Mouse (Mus musculus): ENCODE data around the gene Olfr472.
"Not testable (repeated sequence)": the region's sequence is repeated elsewhere in the genome, so short reads cannot be mapped to it uniquely, and the experiment has no call there.

The Olfr472 gene

DNA sequence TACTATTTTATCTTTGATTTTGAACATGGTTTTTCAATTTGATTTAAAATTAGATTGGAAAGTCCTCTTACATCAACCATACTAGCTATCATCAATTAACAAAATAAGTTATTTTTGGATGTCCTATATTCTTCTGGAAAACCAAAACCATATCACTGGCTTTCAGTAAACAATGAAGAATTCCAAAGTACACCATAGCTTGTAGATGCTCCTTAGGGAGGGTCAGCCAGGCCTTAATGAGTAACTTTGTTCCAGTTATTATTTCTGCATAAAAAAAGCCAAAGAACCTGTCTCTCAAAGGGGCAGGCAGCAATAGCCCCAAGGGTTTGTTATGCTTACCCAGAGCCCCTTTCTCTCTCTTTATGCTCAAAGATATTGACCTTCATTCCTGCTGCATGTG is at the start of gene Olfr472:
Gene Olfr472, plus strand, starts transcription at position 301 of the 400 bp plus-strand sequence.
- no peak for DNase-seq (ENCODE audit: low spot score in 2 of 2)

- no peak for DNase-seq (ENCODE audit: low spot score in 2 of 2)
Measured at GRCm38 (mm10) chr7:107930146-107930545, 32.4 kb downstream of the Olfr472 start, which contains the start of gene Olfr473. Gene Olfr473, plus strand, starts transcription at chr7:107930446.

- not testable (repeated sequence) for DNase-seq (ENCODE audit: low spot score in 2 of 2)
Measured at GRCm38 (mm10) chr7:107952539-107952938, 54.8 kb downstream of the Olfr472 start.

- DNase-seq (ENCODE audit: low spot score in 2 of 2), result no peak
Measured at GRCm38 (mm10) chr7:107954343-107954742, 56.6 kb downstream of the Olfr472 start, which contains the start of gene Olfr474. Gene Olfr474, plus strand, starts transcription at chr7:107954643.
